Mouse (Mus musculus): ENCODE measurements at regions not wholly inside any gene's neighbourhood (a gene's known extent, or its start where the extent isn't known, plus 50 kb on each side); places are given as distances from the start of the nearest gene placed in this dataset.
"Not testable (repeated sequence)": the region's sequence is repeated elsewhere in the genome, so short reads cannot be mapped to it uniquely, and the experiment has no call there.

DNA sequence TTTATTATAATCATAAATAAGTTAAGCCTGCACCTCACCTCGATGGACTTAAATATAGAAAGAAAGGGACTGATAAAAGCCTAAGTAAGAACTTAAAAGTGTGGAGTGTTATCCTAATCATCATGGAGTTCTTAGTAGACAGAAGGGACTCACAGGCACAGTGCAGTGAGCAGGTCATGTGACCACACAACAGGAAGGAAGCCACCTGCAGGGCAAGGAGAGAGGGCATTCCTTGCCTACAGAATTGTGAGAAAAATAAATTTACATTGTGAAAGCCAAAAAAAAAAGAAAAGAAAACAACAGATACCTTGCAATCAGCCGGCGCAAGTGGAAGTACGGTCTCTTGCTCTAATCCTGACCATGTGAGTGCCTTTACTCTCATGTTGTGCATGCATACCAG lies 454.8 kb downstream of the Zpld1 start:
- not testable (repeated sequence) for TF ChIP-seq CTCF (IDR thresholded peaks at IDR 0.05; ENCODE audit: borderline replicate concordance, insufficient read depth, low read depth, low read length); POLR2A (IDR thresholded peaks at IDR 0.05; ENCODE audit: borderline replicate concordance, insufficient read depth, low read length)

Measured in cerebellum, adult 2 months (tissue).